Mouse (Mus musculus) right cerebral cortex, postnatal 36 days (tissue): ENCODE measurements at regions not wholly inside any gene's neighbourhood (a gene's known extent, or its start where the extent isn't known, plus 50 kb on each side); places are given as distances from the start of the nearest gene placed in this dataset.

ENCODE experiments used
- DNase-seq, 2 experiments: peaks; one replicate each; pipeline ENCODE4 v3.0.0; 2022; ENCODE audit warnings: low spot score in 2 of 2, mixed read lengths in 1 of 2

- DNase-seq = no peak
Measured at GRCm38 (mm10) chr13:48171309-48171953, 89.6 kb upstream of the Id4 start.

GRCm38 (mm10) chr13:48171994-48172393, 89.0 kb upstream of the Id4 start:
- DNase-seq = no peak

- no peak for DNase-seq
Measured at GRCm38 (mm10) chr13:48192476-48192875, 68.6 kb upstream of the Id4 start.

DNA sequence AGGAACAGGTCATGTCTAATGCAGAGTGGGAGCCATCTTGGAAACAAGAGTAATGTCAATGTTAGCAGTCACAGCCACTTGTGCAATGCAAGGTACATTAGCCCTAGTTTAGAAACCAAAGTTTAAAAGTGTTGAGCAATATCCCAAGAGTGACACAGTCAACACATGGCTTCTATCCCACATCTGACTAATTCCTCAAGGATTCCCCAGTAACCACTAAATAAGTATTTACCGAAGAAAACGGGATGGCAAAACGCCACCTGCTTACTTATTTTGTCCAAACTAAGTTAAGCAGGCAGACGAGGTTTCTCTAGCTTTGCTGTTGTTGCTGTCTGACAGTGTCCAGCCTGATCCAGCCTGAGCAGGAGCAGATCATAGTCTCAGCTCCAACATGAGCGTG, 67.1 kb upstream of the Id4 start:
- DNase-seq = no peak

GRCm38 (mm10) chr13:48207824-48208223, 53.2 kb upstream of the Id4 start:
- no peak for DNase-seq
